Mouse (Mus musculus): ENCODE data around the gene Olfr56.

The Olfr56 gene

GRCm38 (mm10) chr11:49090551-49090950 lies 111.9 kb downstream of the Olfr56 start:
- in situ Hi-C loops (cut with MboI, MseI) = loop anchor here (10.0 kb wide), 1 partner anchor 286 kb away; the partner anchor contains the start of gene Rack1

- in situ Hi-C loops (cut with MboI, MseI) = loop anchor here (10.0 kb wide), 1 partner anchor 286 kb away; the partner anchor contains the start of gene Rack1
Observed at GRCm38 (mm10) chr11:49091171-49091570, 112.5 kb downstream of the Olfr56 start.

GRCm38 (mm10) chr11:49092053-49092586 lies 113.4 kb downstream of the Olfr56 start:
- in situ Hi-C loops (cut with MboI, MseI) = loop anchor here (10.0 kb wide), 1 partner anchor 287 kb away; the partner anchor contains the start of gene Rack1

- in situ Hi-C loops (cut with MboI, MseI) = loop anchor here (10.0 kb wide), 1 partner anchor 288 kb away; the partner anchor contains the start of gene Rack1
Observed at GRCm38 (mm10) chr11:49092786-49093185, 114.1 kb downstream of the Olfr56 start.

- in situ Hi-C loops (cut with MboI, MseI) = loop anchor here (10.0 kb wide), 1 partner anchor 289 kb away; the partner anchor contains the start of gene Rack1
Observed at GRCm38 (mm10) chr11:49093861-49094660, 115.4 kb downstream of the Olfr56 start.

- in situ Hi-C loops (cut with MboI, MseI) = loop anchor here (5.0 to 10.0 kb wide), 4 partner anchors 43 to 291 kb away; partner anchors contain the start of genes 9930111J21Rik2, Gm12185, Irgm1 and Rack1
Observed at GRCm38 (mm10) chr11:49095367-49095766, 116.7 kb downstream of the Olfr56 start.

- in situ Hi-C loops (cut with MboI, MseI) = no loop called here
Observed at GRCm38 (mm10) chr11:49100409-49100808, 121.7 kb downstream of the Olfr56 start.

- in situ Hi-C loops (cut with MboI, MseI) = no loop called here
Observed at GRCm38 (mm10) chr11:49101500-49101899, 122.8 kb downstream of the Olfr56 start.

GRCm38 (mm10) chr11:49103047-49103693 lies 124.5 kb downstream of the Olfr56 start:
- in situ Hi-C loops (cut with MboI, MseI) = no loop called here

GRCm38 (mm10) chr11:49105752-49106151 lies 127.1 kb downstream of the Olfr56 start:
- in situ Hi-C loops (cut with MboI, MseI) = no loop called here

- in situ Hi-C loops (cut with MboI, MseI) = no loop called here
Observed at GRCm38 (mm10) chr11:49107650-49108537, 129.2 kb downstream of the Olfr56 start.

GRCm38 (mm10) chr11:49108833-49109232 lies 130.1 kb downstream of the Olfr56 start:
- in situ Hi-C loops (cut with MboI, MseI) = no loop called here

GRCm38 (mm10) chr11:49111000-49111399 lies 132.3 kb downstream of the Olfr56 start:
- in situ Hi-C loops (cut with MboI, MseI) = no loop called here

GRCm38 (mm10) chr11:49112624-49113219 lies 134.0 kb downstream of the Olfr56 start:
- in situ Hi-C loops (cut with MboI, MseI) = no loop called here

- in situ Hi-C loops (cut with MboI, MseI) = no loop called here
Observed at GRCm38 (mm10) chr11:49114158-49114557, 135.5 kb downstream of the Olfr56 start.

- in situ Hi-C loops (cut with MboI, MseI) = loop anchor here (5.0 kb wide), 2 partner anchors 73 to 327 kb away; partner anchors contain the start of gene Btnl9
Observed at GRCm38 (mm10) chr11:49114774-49115173, 136.1 kb downstream of the Olfr56 start, which contains the start of gene Olfr1396. Gene Olfr1396, minus strand, starts transcription at chr11:49114874.

GRCm38 (mm10) chr11:49119635-49120034 lies 140.9 kb downstream of the Olfr56 start:
- in situ Hi-C loops (cut with MboI, MseI) = loop anchor here (5.0 kb wide), 3 partner anchors 68 to 332 kb away; partner anchors contain the start of gene Btnl9

GRCm38 (mm10) chr11:49124169-49124568 lies 145.5 kb downstream of the Olfr56 start:
- in situ Hi-C loops (cut with MboI, MseI) = loop anchor here (5.0 kb wide), 1 partner anchor 138 kb away; no protein-coding TSS in a partner anchor

- in situ Hi-C loops (cut with MboI, MseI) = no loop called here
Observed at GRCm38 (mm10) chr11:49141974-49142373, 163.3 kb downstream of the Olfr56 start, which contains the start of gene Olfr1395. Gene Olfr1395, plus strand, starts transcription at chr11:49142274.

- in situ Hi-C loops (cut with MboI, MseI) = loop anchor here (10.0 to 25.0 kb wide), 2 partner anchors 258 to 609 kb away; partner anchors contain the start of gene Olfr1389
Observed at GRCm38 (mm10) chr11:49154077-49154476, 175.4 kb downstream of the Olfr56 start, which contains the start of gene Olfr1394. Gene Olfr1394, plus strand, starts transcription at chr11:49154377.

All from regulatory T cell (primary cell).